Mouse (Mus musculus) 416B (cell line): ENCODE results near the gene Gria1.

ENCODE experiments used
- DNase-seq: peaks from one replicate; pipeline ENCODE4 v3.0.0; 2011; ENCODE audit warnings: low read depth

The Gria1 gene

GRCm38 (mm10) chr11:57298665-57299064, 287.5 kb downstream of the Gria1 start:
- no peak for DNase-seq

DNA sequence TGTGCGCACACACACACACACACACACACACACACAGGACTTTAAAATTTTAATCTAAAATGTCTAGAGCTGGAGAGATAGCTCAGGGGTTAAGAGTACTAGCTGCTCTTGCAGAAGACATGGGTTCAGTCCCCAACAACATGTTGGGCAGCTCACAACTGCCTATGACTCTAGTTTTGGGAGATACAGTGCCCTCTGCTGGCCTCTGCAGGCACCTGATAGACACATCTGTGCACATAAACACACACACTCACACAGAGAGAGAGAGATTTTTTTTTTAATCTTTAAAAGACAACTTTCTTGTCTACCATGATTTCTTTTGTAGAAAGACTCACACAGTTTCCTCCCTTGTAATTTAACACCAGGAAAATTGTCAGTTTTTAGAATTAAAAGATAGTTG, 292.4 kb downstream of the Gria1 start:
- no peak for DNase-seq

GRCm38 (mm10) chr11:57306116-57306515, 294.9 kb downstream of the Gria1 start:
- no peak for DNase-seq

- no peak for DNase-seq
Observed at GRCm38 (mm10) chr11:57306892-57307291, 295.7 kb downstream of the Gria1 start.

GRCm38 (mm10) chr11:57317063-57317462, 305.9 kb downstream of the Gria1 start:
- DNase-seq = no peak

- DNase-seq = no peak
Observed at GRCm38 (mm10) chr11:57317478-57317877, 306.3 kb downstream of the Gria1 start.

DNA sequence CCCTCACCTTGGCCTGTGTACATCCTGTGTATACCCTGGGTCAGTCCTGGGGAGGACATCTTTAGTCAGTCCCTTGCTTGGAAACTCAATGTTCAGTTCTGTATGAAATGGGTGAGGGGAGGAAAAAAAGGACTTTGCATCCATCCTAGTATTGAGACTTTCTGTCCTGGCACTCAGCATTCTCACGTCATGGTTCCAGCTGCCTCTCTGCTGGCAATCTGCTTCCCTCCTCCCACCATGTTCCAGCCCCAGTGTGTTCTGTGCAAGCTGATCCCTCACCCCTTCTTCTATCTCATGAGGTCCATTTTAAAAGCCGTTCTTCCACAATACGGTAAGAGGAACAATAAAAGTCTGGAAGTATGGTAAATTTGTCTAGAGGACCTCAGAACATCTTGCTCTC, 308.2 kb downstream of the Gria1 start:
- DNase-seq = no peak

- DNase-seq = no peak
Observed at GRCm38 (mm10) chr11:57324099-57324498, 312.9 kb downstream of the Gria1 start.
